Mouse (Mus musculus) megakaryocyte-erythroid progenitor cell, adult 5-6 weeks (primary cell): Measurements from ENCODE around the gene Gipc3. TPM values are rescaled to one million over a fixed set of nuclear protein-coding genes. Genes with fewer than 3 reads are reported as not detected.

Experiments
- ATAC-seq: replicated peaks from 2 replicates; pipeline ENCODE4 v1.8.0; 2016; ENCODE audit warnings: mild to moderate bottlenecking, inconsistent platforms; ENCODE audit not compliant: severe bottlenecking, poor library complexity, low FRiP score, low TSS enrichment
- total RNA-seq, 2 experiments: library from RNA; stranded (forward) in 1 of 2; stranded (reverse) in 1 of 2; fragments of 200-1000, 215-1000 nt in 1 of 2; fragments of >200 nt in 1 of 2; fragmentation: Nextera tagmentation in 1 of 2; gene quantifications; 2 replicates each; pipeline ENCODE4 v1.2.3; 2014 to 2017

Gipc3 gene
- total RNA-seq, 2 experiments from 2014 or later = not detected

DNA sequence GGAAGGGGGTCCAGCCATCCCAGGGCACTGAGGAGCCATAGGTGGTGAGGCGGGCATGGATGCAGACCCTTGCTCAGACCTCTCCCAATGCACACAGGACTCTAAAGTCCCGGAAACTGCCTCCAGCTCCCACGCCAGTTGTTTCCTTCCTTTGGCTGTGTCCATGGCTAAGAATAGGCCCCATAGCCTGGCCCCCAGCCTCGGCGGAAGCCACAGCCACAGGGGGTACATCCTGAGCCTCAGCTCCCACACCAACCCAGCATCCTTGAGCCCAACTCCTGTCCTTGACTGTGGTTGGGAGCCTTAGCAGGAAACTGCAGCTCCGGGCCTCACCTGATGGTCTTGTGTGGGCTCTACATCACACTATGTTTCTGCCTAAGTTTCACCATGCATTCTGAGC is 16.2 kb downstream of the Gipc3 start:
- ATAC-seq = no peak

DNA sequence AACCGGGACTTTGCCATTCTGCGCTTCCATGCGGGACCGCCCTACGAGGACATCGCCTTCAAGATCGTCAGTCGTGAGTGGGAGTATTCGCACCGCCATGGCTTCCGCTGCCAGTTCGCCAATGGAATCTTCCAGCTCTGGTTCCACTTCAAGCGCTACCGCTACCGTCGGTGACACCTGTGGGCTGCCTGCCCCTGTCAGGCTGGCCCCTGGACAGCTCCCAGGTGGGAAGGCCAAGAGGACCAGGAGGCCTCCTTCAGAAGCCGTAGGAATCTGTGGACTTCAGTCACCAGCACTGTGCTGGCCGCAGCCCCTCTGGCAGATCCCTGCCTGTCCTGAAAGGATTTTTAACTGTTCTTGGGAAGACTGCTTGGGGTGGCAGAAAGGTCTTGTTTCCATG is 17.3 kb downstream of the Gipc3 start:
- no peak for ATAC-seq

DNA sequence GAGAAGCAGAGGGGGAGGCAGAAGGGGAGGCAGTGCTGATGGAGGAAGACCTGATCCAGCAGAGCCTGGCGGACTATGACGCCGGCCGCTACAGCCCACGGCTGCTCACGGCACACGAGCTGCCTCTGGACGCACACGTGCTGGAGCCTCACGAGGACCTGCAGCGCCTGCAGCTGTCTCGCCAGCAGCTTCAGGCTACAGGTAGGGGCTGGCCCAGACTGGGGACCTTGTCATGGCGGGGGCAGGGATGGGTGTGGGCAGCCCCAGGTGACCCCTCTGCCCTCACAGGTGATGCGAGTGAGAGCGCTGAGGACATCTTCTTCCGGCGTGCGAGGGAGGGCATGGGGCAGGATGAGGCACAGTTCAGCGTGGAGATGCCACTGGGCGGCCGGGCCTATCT is 17.9 kb downstream of the Gipc3 start:
- no peak for ATAC-seq

DNA sequence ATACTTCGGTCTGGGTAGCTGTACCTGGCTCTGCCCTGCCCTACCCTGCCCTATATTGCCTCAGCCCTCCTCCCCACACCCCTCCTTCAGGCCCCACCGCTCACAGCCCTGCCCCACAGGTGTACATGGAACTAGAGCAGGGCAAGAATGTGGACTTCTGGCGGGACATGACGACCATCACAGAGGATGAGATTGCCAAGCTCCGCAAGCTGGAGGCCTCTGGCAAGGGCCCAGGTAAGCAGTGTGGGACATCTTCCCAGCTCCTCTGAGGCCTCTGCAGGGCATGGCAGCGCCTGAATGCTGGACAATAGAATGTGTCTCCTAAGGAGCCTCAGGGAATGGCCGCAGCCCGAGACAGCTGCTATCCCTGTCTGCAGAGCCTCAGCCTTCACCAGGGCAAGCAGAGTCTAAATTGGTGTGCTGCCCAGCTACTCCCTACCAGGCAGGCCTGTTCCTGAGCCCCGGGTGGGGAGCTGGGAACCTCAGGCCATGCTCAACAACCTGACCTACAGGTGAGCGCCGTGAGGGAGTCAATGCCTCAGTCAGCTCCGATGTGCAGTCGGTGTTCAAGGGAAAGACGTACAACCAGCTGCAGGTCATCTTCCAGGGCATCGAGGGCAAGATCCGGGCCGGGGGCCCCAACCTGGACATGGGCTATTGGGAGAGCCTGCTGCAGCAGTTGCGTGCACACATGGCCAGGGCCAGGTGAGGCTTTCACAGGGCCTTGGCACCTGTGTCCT is 19.1 kb downstream of the Gipc3 start:
- no peak for ATAC-seq

DNA sequence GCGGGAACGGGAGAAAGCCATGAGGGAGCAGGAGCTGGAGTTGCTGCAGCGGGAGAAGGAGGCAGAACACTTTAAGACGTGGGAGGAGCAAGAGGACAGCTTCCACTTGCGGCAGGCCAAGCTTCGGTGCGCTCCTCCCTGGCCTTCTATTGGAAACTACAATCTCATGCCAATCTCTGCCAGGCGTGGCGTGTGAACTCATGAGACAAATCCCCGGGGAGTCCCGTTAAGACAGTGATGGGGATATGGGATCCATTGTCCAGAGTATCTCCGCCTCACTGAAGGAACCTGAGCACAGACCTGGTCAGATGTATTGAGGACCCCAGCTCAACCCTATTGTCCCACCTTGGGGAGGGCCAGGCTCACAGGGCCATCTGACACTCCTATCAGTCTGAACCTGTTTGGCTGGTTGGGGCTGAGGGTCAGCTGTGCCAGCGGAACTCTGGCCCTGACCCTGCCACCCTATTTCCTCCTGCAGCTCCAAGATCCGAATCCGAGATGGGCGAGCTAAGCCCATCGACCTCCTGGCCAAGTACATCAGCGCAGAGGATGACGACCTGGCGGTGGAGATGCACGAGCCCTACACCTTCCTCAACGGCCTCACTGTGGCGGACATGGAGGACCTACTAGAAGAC is 19.8 kb downstream of the Gipc3 start:
- no peak for ATAC-seq

DNA sequence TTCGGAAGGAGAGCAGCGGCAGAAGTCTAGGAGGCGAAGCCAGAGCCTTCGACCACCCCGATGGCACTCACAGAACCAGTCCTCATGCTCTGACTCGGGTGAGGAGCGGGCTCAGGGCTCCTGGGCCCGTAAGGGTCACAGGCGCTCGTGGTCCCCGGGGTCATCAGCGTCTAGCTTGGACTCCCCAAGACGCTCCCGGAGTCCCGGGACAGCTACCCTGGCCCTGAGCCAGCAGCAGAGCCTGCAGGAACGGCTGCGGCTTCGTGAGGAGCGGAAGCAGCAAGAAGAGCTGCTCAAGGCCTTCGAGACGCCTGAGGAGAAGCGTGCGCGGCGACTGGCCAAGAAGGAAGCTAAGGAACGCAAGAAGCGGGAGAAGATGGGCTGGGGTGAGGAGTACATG is 20.6 kb downstream of the Gipc3 start:
- no peak for ATAC-seq

DNA sequence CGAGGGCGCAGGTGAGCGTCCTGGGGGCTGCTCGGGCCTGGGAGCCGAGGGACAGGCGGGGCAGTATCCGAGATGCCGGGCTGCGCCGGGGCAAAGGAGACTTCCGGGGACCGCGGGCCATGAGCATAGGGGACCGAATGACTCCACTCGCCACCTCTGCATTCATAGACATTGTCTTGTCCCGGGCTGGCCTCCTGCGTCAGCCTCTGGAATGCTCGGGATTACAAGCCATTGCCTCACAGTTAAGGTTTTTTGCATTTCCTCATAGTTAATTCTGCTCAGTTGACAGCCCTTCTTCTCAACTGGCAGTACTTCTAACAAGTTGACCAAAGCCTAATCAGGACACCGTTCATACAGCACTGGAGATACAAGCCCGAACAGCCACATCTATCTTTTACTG is 21.6 kb downstream of the Gipc3 start:
- no peak for ATAC-seq

DNA sequence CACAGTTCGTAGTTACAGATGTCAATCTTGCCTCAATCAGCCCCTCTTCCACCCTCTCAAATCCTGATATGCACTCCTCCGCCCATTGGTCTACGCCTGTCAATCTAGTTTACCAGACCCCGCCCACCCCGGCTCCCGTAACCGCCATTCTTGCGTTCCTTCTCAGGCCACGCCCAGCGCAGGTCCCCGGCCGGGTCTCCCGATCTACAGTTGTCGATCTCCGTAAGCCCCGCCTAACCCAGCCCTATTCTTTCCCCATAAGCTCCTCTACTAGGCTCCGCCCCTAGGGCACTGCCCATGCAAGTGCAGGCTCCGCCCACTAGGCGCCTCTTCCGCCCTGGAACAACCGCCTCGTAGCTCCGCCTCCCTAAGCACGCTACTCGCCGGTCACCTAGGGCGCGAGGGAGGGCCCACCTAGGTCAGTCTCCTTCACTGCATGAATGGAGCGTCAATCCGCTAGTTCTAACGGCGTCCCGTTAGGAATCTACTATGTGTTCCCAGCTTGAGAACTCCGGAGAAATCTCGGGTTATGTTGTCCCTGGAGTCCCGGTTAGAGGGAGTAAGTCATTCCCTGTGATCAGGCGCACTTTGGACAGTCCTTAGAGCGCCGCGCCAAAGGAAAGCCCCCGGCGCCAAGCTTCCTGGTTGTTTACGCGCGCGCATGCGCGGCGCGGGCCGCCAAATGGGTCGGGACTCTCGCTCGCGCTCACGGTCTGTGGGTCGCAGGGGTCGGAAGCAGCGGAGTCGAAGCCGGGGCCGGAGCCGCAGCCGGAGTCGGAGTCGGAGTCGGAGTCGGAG is 22.3 kb downstream of the Gipc3 start, which contains the start of gene Cactin:
Gene Cactin (plus strand): TSS at position 554 of the 798 bp plus-strand sequence.
- ATAC-seq = peak; percentile 75

DNA sequence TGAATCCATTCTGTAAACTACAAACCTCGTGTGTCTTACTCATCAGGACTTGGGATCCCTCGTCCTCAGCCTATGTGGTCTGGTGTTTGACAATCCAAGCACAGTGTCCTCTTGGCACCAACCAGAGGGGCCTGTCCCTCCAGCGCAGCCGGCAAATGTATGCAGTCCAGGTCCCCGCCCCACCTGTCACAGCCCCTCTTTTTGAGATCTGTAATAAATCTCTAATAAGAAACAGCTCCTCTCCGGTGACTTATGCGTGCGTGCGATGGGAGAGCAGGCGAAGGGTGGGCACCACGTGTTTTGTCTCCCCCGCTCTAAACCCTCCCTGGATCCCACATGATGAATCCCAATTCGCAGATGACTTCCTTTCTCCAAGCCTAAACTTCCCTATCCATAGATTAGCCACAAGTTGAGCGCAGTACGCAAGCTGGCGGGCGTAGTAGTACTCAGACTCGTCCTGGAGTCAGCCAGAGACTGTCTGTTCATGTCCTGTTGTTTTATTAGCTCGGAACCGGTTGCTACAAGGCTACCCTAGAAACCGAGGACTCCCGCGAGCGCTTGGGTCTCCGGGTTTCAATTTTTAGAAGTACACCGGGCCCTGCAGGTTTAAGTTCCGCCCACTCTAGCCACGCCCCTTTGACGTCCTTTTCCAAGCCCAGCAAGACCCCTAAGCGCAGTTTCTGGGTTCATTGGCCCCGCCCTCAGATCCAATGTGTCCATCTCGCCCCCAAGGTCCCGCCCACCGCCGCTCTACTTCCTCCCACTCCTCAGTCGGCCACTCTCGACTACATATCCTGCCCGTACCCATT is 23.1 kb downstream of the Gipc3 start:
- ATAC-seq = peak; percentile 72; the same call in 1 of the 2 replicates

DNA sequence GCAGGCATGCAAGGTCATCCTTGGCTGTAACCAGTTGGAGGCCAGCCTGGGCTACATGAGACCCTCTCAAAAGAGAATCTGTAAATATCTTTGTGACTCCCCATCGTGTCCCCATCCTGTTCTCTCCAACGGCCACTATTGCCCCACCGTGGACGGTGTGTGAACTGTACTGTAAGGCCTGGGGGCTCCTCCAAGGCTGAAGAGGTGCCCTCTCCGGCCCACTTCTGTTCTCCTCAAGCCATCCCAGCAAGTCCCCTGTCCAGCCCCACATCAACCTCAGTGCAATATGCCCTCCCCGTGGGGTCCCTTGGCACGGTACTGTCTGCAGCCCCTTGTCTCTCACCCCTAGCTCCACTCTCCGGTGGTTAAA is 23.8 kb downstream of the Gipc3 start:
- ATAC-seq = no peak

DNA sequence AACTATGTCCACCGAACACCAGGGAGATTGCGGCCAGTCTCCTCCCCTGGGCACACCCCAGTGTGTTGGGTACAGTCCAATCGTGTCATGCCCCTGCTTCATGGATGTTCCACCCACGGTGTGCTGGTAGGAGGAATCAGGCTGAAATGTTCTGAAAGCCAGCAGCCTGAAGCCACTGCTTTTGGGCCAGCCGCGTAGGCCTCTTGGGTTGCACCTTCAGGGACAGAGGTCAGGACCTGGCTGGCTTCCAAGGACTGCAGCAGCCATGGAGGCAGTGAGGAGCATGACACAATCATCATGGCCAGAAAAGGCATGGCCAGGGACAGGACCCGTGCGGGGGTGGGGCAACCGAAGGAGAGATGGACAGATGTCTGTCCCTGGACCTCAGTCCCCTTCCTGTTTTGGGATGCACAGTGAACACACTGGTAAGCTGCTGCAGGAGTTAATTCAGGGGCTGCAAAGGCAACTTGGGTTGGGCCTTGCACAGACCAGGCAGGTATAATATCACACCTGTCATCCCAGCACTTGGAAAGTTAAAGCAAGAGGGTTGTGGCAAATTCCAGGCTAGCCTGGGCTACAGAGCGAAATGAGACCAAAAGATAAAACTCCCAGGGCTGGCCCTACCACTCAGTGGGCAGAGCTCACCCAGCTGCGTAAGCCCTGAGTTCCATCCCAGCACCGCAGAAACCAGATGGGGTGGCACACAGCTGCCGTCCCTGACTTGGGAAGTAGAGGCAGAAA is 24.3 kb downstream of the Gipc3 start:
- ATAC-seq = no peak

DNA sequence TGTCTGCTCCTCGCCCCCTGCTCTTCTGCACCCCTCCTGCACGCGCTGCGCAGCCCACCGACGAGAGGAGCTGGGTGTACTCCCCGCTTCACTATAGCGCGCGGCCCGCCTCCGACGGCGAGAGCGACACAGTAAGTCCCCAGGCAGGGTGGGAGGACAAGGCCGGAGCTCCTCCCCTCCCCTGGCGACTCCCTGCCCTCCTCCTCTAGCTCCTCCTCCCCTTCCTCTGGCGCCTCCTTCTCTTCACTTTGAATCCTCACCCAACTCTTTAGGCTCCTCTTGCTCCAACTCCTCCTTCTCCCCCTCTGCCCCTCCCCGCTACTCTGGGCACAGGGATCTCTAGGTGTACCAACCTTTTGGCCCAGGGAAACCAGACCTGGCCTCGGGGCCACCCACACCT is 25.8 kb downstream of the Gipc3 start:
- ATAC-seq = peak; percentile 11; the same call in 1 of the 2 replicates

DNA sequence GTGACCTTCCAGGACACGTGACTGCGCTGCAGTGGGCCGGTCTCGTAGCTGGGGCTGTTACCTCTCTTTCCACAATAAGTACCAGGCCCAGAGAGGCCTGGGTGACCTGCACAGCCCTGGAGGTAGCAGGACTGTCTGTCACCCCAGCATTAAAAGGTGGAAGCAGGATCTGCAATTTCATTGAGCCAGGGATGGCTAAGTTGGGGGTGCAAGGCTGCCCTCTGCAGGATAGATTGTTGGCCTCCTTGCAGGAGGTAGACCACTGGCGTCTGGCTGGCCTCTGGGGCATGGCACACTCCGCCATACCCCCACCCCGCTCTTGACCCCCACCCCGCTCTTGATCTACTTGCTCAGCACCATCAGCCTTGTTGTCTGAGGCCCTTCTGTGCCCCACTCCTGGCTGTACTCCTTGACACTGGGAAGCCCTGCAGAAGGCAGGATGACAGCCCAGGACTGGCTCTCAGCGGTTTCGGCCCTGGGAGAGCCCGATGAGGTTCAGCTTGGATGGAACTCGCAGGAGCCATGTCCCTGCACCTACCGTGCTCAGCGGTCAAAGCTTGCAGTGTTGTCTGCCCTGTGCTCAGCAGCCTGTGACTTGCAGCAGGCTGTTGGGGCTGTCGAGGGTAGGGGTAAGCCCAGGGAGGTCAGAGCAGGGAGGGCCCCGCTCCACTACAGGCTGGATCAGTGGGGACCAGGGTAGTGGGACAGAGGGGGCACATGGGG is 26.6 kb downstream of the Gipc3 start:
- ATAC-seq = no peak

DNA sequence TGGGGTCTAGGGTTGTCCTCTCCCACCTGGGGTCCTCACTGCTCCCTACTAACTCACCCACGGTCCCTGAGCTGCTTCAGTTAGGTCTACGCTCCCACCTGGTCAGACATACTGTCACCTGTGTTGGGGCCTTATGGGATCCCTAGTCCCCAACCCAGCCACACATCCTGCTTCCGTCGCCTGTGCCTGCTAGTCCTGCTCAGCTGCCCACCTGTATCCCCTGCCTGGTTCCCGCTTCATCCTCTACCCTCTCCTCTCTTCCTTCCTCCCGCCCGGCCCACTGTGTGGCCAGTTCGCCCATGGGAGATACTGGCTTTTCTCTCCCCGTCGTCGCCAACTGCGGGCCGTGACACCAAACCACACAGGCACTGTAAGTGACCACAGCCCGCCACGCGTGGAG is 27.5 kb downstream of the Gipc3 start:
- no peak for ATAC-seq

DNA sequence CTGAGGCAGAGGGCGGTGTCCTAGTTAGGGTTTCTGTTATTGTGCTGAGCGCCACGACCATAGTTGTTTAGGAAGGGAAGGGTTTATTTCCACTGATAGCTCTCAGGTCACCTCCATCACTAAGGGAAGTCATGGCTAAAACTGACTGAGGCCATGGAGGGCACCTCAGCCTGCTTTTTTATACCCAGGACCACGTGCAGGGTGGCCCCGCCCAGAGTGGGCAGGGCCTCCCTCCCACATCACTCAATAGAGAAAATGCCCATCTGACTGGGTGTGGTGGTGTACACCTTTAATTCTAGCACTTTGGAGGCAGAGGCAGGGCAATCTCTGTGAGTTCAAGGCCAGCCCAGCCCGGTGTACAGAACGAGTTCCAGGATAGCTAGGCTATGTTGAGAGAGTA is 28.9 kb downstream of the Gipc3 start:
- ATAC-seq = no peak

DNA sequence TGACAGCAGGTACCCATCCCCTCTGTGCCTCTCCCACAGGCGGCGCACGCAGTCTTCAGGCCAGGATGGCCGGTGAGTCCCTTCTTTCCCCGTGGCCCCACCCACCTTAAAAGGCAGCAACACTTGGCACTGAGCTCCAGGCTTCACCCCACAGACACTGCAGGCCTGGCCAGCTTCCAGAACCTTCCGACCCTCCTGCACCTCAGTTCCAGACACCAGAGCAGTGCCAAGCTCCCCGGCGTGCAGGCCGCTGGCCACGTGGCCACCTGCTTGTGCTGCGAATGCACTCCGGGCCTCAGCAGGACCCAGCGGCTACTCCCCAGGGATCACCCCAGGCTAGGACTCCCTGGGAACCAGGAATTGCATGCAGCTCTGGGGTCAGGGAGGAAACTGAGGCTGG is 29.5 kb downstream of the Gipc3 start:
- no peak for ATAC-seq

DNA sequence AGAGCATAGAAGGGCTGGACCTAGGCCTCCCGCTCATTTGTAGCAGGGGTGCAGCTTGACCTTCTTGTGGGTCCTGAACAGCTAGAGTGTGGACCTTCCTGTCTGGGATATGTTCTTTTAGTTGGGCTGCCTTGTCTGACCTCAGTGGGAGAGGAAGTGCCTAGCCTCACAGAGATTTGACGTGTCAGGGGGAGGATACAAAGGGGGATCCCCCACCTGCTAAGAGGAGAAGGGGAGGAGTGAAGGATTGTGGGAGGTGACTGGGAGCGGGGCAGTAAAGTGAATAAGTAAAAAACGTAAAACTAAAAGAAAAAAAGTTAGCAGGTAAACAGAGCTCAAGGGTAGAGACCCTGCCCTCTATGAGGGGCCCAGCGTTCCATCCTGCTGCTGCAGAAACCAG is 33.5 kb downstream of the Gipc3 start:
- no peak for ATAC-seq

DNA sequence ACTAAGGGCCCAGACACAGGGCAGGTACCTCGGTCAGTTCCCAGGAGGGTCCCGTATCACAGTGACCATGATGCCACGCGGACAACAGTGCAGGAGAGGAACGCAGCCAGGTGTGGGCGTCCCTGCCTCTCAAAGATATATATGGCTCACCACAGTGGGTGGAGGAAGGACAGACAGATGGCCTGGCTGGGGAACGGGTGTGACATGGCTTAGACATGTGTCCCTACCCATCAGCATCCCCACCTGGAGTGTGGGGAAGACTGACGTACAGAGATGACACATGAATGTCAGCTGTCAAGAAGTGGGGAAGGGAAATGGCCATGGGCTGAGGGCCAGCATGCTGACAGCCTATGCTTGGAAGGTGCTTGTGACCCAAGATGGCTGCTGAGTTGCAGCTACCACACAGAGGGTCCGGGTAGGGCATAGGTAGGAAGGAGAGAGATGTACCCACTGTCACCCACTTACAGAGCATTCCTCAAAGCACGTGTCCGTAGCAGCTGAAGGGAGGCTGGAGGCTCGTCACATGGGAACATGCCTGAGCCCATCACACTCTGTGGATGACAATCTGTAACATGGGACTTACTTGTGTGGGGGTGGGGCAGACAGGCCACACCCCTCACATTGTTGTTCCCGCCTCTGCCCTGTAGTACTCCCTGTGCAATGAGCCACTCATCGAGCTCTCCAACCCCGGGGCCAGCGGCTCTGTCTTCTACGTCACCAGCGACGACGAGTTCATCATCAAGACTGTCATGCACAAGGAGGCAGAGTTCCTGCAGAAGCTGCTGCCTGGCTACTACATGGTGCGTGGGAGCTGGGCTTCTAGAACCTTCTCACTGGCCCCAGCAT is 36.0 kb downstream of the Gipc3 start:
- no peak for ATAC-seq
